Mouse (Mus musculus) embryonic facial prominence, embryonic 11.5 days (tissue): ENCODE measurements at regions not wholly inside any gene's neighbourhood (a gene's known extent, or its start where the extent isn't known, plus 50 kb on each side); places are given as distances from the start of the nearest gene placed in this dataset.
A peak's percentile ranks its signal among the peaks of the same experiment; 100 is the strongest.

Experiments
- ATAC-seq: fragments of 200-750 bp; cut with Nextera tagmentation; replicated peaks from 2 replicates; pipeline ENCODE4 v1.8.0; 2017; ENCODE audit warnings: low read depth; ENCODE audit not compliant: insufficient number of reproducible peaks, low FRiP score, low TSS enrichment
- DNase-seq: peaks from one replicate; pipeline ENCODE4 v3.0.0-alpha.2; 2015; ENCODE audit warnings: low spot score
- H3K27ac ChIP-seq: fragments of 300-500 bp; sonication (generic); replicated peaks from 2 replicates; pipeline ENCODE4 v1.5.1; 2014; ENCODE audit warnings: mild to moderate bottlenecking, low read depth, low read length, control low read depth
- H3K27me3 ChIP-seq: fragments of 300-500 bp; sonication (generic); 2 replicates; pipeline ENCODE4 v1.6.1; 2014; ENCODE audit warnings: mild to moderate bottlenecking, low read length, moderate library complexity, mixed read lengths; ENCODE audit not compliant: control insufficient read depth, insufficient read depth
- H3K36me3 ChIP-seq: fragments of 300-500 bp; sonication (generic); replicated peaks from 2 replicates; pipeline ENCODE4 v1.6.1; 2014; ENCODE audit warnings: low read depth, mild to moderate bottlenecking, low read length, moderate library complexity, mixed read lengths; ENCODE audit not compliant: control insufficient read depth, insufficient read depth
- H3K4me1 ChIP-seq: fragments of 300-500 bp; sonication (generic); 2 replicates; pipeline ENCODE4 v1.6.1; 2014; ENCODE audit warnings: low read length, mixed read lengths; ENCODE audit not compliant: control insufficient read depth, insufficient read depth
- H3K4me2 ChIP-seq: fragments of 300-500 bp; sonication (generic); 2 replicates; pipeline ENCODE4 v1.6.1; 2014; ENCODE audit warnings: low read depth, mild to moderate bottlenecking, control low read depth, low read length, moderate library complexity
- H3K4me3 ChIP-seq: fragments of 300-500 bp; sonication (generic); 2 replicates; pipeline ENCODE4 v1.5.1; 2014; ENCODE audit warnings: low read depth, low read length, control low read depth
- H3K9ac ChIP-seq: fragments of 300-500 bp; sonication (generic); replicated peaks from 2 replicates; pipeline ENCODE4 v1.6.1; 2014; ENCODE audit warnings: mild to moderate bottlenecking, control low read depth, low read length
- H3K9me3 ChIP-seq: fragments of 300-500 bp; sonication (generic); replicated peaks from 2 replicates; pipeline ENCODE4 v1.6.1; 2016; ENCODE audit warnings: mild to moderate bottlenecking, low read length, inconsistent platforms, mixed read lengths; ENCODE audit not compliant: control insufficient read depth
- WGBS: fragments of 180-500 bp; shearing (Covaris S2); extraction: QIAGEN DNeasy Blood & Tissue Kit; methylation state at CpG from one replicate; pipeline ENCODE4 v1.1.7; 2014; 5-methylcytosine and 5-hydroxymethylcytosine counted together

DNA sequence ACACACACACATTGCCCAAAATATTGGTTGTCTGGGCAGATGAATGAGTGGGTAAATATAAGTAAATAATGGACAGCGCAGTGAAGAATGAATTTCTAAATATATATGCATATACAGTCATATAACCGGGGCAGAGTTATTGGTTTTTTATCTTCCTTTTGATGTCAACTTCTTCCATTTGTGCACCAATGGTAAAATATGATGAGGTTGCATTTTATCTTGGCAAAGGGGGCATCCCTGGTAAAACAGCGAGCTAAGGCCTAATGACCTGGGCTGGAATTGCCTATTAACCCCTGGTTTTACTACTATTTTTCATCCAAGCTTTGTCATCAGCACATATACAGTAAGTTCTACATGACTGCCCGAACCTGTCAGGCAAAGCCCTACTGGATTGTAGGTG, 253.2 kb downstream of the Epha4 start:
- no peak overlapping the region for H3K27ac ChIP-seq
- ATAC-seq (no peak), DNase-seq (no peak)
- no peaks in the 10 kb centered on the region for H3K9me3 ChIP-seq
- H3K4me3 ChIP-seq = no peak overlapping the region
- no peak overlapping the region for H3K4me2 ChIP-seq
- H3K27me3 ChIP-seq = no peaks in the 10 kb centered on the region
- no peaks in the 10 kb centered on the region for H3K36me3 ChIP-seq
- H3K9ac ChIP-seq = no peak overlapping the region
- H3K4me1 ChIP-seq = peaks cover 2% of the 10 kb centered on the region; the same call in 1 of the 2 replicates
- 90% methylated on average over 4 of the region's 4 CpGs for WGBS

DNA sequence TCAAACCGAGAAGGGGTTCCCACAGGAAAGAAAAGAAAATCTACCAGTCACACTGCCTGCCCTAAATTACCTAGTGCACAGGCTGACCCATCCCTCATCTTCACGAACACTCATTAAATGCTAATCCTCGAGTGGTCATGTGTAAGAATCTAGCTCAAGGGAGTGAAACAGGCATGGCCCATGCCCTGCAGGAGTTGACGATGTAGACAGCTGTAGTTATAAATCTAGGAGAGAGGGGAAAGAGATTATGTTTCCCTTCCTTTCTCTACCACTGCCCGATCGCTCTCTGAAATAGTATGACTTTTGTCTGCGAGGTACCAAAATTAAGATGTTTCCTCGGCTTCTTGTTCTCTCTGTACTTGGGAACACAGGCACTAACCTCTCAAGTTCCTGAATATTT, 249.2 kb downstream of the Epha4 start:
- ATAC-seq (no peak), DNase-seq (peak; percentile 23)
- H3K36me3 ChIP-seq = no peaks in the 10 kb centered on the region
- H3K27ac ChIP-seq = no peak overlapping the region
- H3K4me3 ChIP-seq = no peak overlapping the region
- no peak overlapping the region for H3K4me2 ChIP-seq
- H3K9ac ChIP-seq = no peak overlapping the region
- H3K27me3 ChIP-seq = no peaks in the 10 kb centered on the region
- 44% methylated on average over 8 of the region's 8 CpGs for WGBS
- peaks cover 2% of the 10 kb centered on the region; the same call in 1 of the 2 replicates for H3K4me1 ChIP-seq
- no peaks in the 10 kb centered on the region for H3K9me3 ChIP-seq

DNA sequence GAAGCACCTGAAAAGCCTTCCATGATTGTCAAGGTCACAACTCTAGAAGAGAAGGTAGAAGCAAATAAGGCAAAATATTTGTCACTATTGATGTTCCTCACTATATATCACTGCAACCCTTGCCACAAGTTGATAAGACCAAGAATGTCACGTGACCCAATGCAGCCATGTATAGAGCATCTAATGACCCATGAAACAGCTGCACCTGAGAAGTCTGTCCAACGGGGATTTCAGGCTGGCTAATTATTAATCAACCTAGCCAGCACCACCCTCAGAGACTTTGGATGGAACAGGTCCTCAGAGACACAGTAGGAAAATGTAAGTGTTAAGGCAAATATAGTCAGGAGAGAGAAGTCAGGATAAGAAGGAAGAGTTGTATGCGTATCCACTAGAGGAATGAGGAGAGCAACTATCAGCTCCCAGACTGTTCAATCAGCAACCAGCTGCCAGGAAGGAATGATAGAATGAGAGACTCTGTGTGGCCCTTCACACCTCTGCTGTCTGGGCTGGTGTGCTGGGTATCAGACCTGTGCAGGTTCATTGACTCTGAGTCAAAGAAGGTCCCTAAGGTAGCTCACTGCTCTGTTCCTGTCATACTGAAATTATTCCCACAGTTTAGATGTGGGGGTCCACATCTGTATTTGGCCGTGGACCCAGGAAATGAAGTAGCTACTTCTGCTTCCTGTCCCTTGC, 247.4 kb downstream of the Epha4 start:
- no peak overlapping the region for H3K27ac ChIP-seq
- H3K9me3 ChIP-seq = no peaks in the 10 kb centered on the region
- H3K36me3 ChIP-seq = no peaks in the 10 kb centered on the region
- H3K4me1 ChIP-seq = peaks cover 2% of the 10 kb centered on the region; the same call in 1 of the 2 replicates
- WGBS = 92% methylated on average over 4 of the region's 4 CpGs
- ATAC-seq (no peak), DNase-seq (no peak)
- H3K4me3 ChIP-seq = no peak overlapping the region
- H3K27me3 ChIP-seq = no peaks in the 10 kb centered on the region
- H3K9ac ChIP-seq = no peak overlapping the region
- no peak overlapping the region for H3K4me2 ChIP-seq

DNA sequence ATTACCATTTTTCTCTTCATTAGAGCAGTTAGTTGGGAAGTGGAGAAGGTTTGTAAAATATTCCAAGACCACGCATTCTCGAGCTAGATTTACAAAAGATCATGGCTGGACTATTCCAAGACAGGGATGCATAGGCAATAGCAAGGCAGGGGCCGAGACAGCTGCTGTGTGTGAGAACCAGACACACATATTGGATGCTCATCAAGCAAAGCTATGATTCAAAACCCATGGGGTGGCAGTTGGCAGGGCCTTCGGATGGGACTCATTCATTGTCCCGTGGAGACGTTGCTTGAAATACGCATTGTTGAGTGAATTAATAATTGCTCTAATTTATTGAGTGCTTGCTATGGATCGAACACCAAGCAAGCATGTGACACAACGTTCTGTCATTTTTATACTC, 239.6 kb downstream of the Epha4 start:
- Histone ChIP-seq H3K4me1 (no peaks in the 10 kb centered on the region), H3K9ac (no peak overlapping the region), H3K4me2 (no peak overlapping the region), H3K27me3 (no peaks in the 10 kb centered on the region), H3K9me3 (no peaks in the 10 kb centered on the region), H3K4me3 (no peak overlapping the region), H3K36me3 (no peaks in the 10 kb centered on the region), H3K27ac (no peak overlapping the region)
- DNase-seq = no peak
- ATAC-seq = no peak
- 72% methylated on average over 9 of the region's 9 CpGs for WGBS

DNA sequence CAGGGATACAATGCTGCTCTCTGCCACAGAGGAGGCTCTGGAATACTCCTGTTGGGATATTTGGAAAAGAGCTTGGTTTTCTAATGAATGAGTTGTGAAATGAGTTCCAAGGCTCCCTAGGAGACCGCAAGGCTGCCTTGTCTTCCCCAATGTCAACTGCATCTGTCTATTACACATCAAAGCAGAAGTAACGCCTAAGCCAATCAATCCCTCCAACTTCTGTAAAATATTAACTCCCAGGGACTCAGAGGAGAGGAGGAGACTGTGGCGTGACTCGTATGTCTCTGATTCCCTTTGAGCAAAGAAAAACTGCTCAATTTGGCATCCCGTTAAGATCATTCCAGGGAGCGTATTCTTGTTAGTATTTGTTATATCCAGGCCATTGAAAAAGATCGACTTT, 235.3 kb downstream of the Epha4 start:
- ATAC-seq = no peak
- Histone ChIP-seq H3K4me3 (no peak overlapping the region), H3K27me3 (no peaks in the 10 kb centered on the region), H3K36me3 (no peaks in the 10 kb centered on the region), H3K4me1 (no peaks in the 10 kb centered on the region), H3K27ac (no peak overlapping the region), H3K9me3 (no peaks in the 10 kb centered on the region), H3K9ac (no peak overlapping the region), H3K4me2 (no peak overlapping the region)
- DNase-seq = no peak
- 72% methylated on average over 7 of the region's 7 CpGs for WGBS

DNA sequence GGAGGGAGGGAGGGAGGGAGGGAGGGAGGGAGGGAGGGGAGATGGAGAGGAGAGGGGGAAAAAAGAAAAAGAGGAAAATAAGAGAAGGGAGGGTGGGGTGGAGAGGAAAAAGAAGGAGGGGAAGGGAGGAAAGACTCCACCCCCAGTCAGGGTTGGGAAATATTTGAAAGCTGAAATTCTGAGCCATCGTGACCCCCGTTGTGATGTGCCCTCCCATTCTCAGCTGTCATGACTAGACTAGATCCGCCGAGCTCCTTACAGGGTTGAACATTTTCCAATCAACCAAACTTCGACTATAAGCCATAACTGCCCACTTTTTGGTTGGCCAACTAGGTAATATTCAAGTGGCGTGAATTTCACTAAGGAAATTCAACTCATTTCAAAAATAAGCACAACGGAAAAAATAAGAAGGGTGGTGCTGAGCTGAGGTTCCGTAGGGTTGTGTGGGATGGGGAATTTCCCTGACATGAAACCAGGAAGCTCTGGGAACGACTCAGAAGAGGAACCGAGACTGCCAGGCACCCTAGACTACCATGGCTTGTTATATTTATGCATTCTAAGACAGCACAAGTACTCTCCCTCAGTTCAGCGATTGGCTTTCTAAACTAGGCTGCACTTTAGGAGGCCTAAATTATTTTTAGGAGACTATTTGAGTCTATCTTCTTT, 234.4 kb downstream of the Epha4 start:
- Histone ChIP-seq H3K9me3 (no peaks in the 10 kb centered on the region), H3K9ac (no peak overlapping the region), H3K4me3 (no peak overlapping the region), H3K4me1 (no peaks in the 10 kb centered on the region), H3K27ac (no peak overlapping the region), H3K36me3 (no peaks in the 10 kb centered on the region), H3K27me3 (no peaks in the 10 kb centered on the region), H3K4me2 (no peak overlapping the region)
- no peak for DNase-seq
- 89% methylated on average over 11 of the region's 11 CpGs for WGBS
- ATAC-seq = no peak

DNA sequence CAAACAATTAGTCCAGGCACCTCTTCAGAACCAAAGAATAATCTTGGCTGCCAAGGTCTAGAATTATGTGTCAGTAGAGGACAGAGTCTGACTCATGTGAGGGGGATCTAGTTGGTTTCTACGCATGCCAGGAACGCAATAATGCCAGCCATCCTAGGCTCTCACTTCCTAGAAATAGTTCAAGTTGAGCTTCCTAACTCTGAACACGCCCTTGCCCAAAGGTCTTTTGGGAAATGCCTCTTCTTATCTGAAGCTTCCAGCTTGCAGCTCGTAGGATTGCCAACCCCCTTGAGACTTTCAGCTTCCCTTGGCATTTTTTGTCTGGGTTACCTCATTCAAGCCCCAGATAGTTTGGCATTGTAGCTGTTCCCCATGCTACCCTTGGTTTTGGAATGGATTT, 233.1 kb downstream of the Epha4 start:
- H3K27me3 ChIP-seq = no peaks in the 10 kb centered on the region
- no peak overlapping the region for H3K27ac ChIP-seq
- no peak overlapping the region for H3K4me2 ChIP-seq
- DNase-seq (no peak), ATAC-seq (no peak)
- H3K4me3 ChIP-seq = no peak overlapping the region
- WGBS = 88% methylated on average over 4 of the region's 4 CpGs
- no peaks in the 10 kb centered on the region for H3K4me1 ChIP-seq
- no peaks in the 10 kb centered on the region for H3K36me3 ChIP-seq
- H3K9ac ChIP-seq = no peak overlapping the region
- H3K9me3 ChIP-seq = no peaks in the 10 kb centered on the region

DNA sequence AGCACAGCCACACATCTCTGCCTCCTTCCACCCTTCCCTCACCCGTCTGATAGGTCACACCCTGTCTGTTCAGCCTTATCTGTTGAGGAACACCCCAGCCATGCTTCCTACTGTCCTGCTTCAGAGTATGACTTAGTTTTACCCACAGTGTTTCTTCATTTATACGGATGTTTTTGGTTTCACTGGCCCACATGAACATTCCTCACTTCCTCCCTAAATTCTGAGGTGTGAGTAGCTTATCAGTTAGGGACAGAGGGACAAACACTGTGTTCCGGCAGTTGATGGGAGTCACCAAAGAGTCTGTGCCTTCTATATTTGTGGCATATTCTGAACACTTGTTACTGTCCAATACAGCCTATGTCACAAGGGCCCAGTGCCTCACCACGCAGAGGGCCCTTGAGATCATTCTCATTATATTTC, 216.2 kb downstream of the Epha4 start:
- no peak overlapping the region for H3K9ac ChIP-seq
- no peak overlapping the region for H3K4me2 ChIP-seq
- 79% methylated on average over 4 of the region's 4 CpGs for WGBS
- H3K4me1 ChIP-seq = no peaks in the 10 kb centered on the region
- H3K27me3 ChIP-seq = no peaks in the 10 kb centered on the region
- no peaks in the 10 kb centered on the region for H3K36me3 ChIP-seq
- no peak overlapping the region for H3K4me3 ChIP-seq
- ATAC-seq (no peak), DNase-seq (no peak)
- H3K9me3 ChIP-seq = no peaks in the 10 kb centered on the region
- H3K27ac ChIP-seq = no peak overlapping the region
